ENCODE assay signal across 19 mouse cellular contexts in genomic region chr12:100239404-100239803, GRCm38 (mm10). TPM values are rescaled to one million over a fixed set of nuclear protein-coding genes. Genes with fewer than 3 reads are reported as not detected.
DNase-seq lines count a peak whose midpoint lies in the region; ATAC-seq lines count a peak whose summit lies in the region.
"Had no signal": no experiment of that assay in that cellular context is flagged by ENCODE, and none has a peak within 500 bp of the region (broad histone marks: within the 10 kb centered on the region; RNA-seq: fewer than 3 reads in every experiment).

No protein-coding gene starts in this region.

- ATAC-seq in limb, embryonic 11.5 days (ENCODE audit: insufficient number of reproducible peaks, low FRiP score, low TSS enrichment, low read depth), result 0 out of 2 replicates have a peak, but pooled peaks have one; percentile 8
- peak; percentile 35 for ATAC-seq in forebrain, embryonic 16.5 days
- ATAC-seq: intestine, postnatal 0 days had no signal

- H3K9ac ChIP-seq in limb, embryonic 11.5 days (ENCODE audit: low read length), result no peak overlapping the region
- no peak overlapping the region for H3K9ac ChIP-seq in forebrain, embryonic 16.5 days (replicated peaks; ENCODE audit: low read depth, low read length)
- H3K9ac ChIP-seq: hindbrain, embryonic 13.5 days; limb, embryonic 12.5 days; liver, embryonic 13.5 days; lung, embryonic 15.5 days; neural tube, embryonic 13.5 days had no signal

- no peak overlapping the region for H3K27ac ChIP-seq in limb, embryonic 11.5 days (replicated peaks; ENCODE audit: low read depth, low read length)
- H3K27ac ChIP-seq in limb, embryonic 10.5 days, result no peak overlapping the region
- H3K27ac ChIP-seq in embryonic facial prominence, embryonic 10.5 days (replicated peaks), result no peak overlapping the region; the same call in 1 of the 2 replicates
- H3K27ac ChIP-seq in forebrain, embryonic 16.5 days (ENCODE audit: low read length), result peak overlapping the region; percentile 48
- H3K27ac ChIP-seq: hindbrain, embryonic 13.5 days; limb, embryonic 12.5 days; liver, embryonic 13.5 days; lung, embryonic 15.5 days; neural tube, embryonic 13.5 days had no signal

- no peaks in the 10 kb centered on the region for H3K27me3 ChIP-seq in limb, embryonic 11.5 days (ENCODE audit: control insufficient read depth, insufficient read depth, low read length)
- no peaks in the 10 kb centered on the region for H3K27me3 ChIP-seq in limb, embryonic 10.5 days (ENCODE audit: low read depth, poor library complexity, severe bottlenecking)
- no peaks in the 10 kb centered on the region; the same call in 1 of the 2 replicates for H3K27me3 ChIP-seq in embryonic facial prominence, embryonic 10.5 days (replicated peaks; ENCODE audit: low read depth, poor library complexity, severe bottlenecking)
- H3K27me3 ChIP-seq in forebrain, embryonic 16.5 days (replicated peaks; ENCODE audit: control insufficient read depth, insufficient read depth, low read length), result no peaks in the 10 kb centered on the region
- H3K27me3 ChIP-seq: hindbrain, embryonic 13.5 days; limb, embryonic 12.5 days; lung, embryonic 15.5 days; neural tube, embryonic 13.5 days had no signal

- no peak overlapping the region for H3K4me2 ChIP-seq in limb, embryonic 11.5 days (ENCODE audit: low read depth, severe bottlenecking)
- no peak overlapping the region for H3K4me2 ChIP-seq in forebrain, embryonic 16.5 days (ENCODE audit: low read length)
- H3K4me2 ChIP-seq: hindbrain, embryonic 13.5 days; limb, embryonic 12.5 days; liver, embryonic 13.5 days; lung, embryonic 15.5 days; neural tube, embryonic 13.5 days had no signal

- no peaks in the 10 kb centered on the region for H3K9me3 ChIP-seq in limb, embryonic 11.5 days (ENCODE audit: control insufficient read depth, low read length)
- no peaks in the 10 kb centered on the region for H3K9me3 ChIP-seq in limb, embryonic 10.5 days (replicated peaks)
- H3K9me3 ChIP-seq in embryonic facial prominence, embryonic 10.5 days, result no peaks in the 10 kb centered on the region
- H3K9me3 ChIP-seq in forebrain, embryonic 16.5 days (ENCODE audit: control insufficient read depth, low read length), result no peaks in the 10 kb centered on the region
- H3K9me3 ChIP-seq: hindbrain, embryonic 13.5 days; limb, embryonic 12.5 days; liver, embryonic 13.5 days; lung, embryonic 15.5 days; neural tube, embryonic 13.5 days had no signal

- no peaks in the 10 kb centered on the region for H3K36me3 ChIP-seq in limb, embryonic 11.5 days (ENCODE audit: control insufficient read depth, insufficient read depth, low read length)
- no peaks in the 10 kb centered on the region for H3K36me3 ChIP-seq in limb, embryonic 10.5 days
- H3K36me3 ChIP-seq in embryonic facial prominence, embryonic 10.5 days (replicated peaks), result no peaks in the 10 kb centered on the region
- H3K36me3 ChIP-seq in forebrain, embryonic 16.5 days (ENCODE audit: control insufficient read depth, insufficient read depth), result no peaks in the 10 kb centered on the region
- H3K36me3 ChIP-seq: hindbrain, embryonic 13.5 days; limb, embryonic 12.5 days; liver, embryonic 13.5 days; lung, embryonic 15.5 days; neural tube, embryonic 13.5 days had no signal

- no peaks in the 10 kb centered on the region for H3K4me1 ChIP-seq in limb, embryonic 11.5 days (ENCODE audit: control insufficient read depth, insufficient read depth, low read length)
- peaks cover 11% of the 10 kb centered on the region for H3K4me1 ChIP-seq in limb, embryonic 10.5 days
- peaks cover 22% of the 10 kb centered on the region for H3K4me1 ChIP-seq in embryonic facial prominence, embryonic 10.5 days
- H3K4me1 ChIP-seq in forebrain, embryonic 16.5 days (replicated peaks; ENCODE audit: control insufficient read depth, insufficient read depth, low read length), result peaks cover 17% of the 10 kb centered on the region
- H3K4me1 ChIP-seq: liver, embryonic 13.5 days had no signal

- H3K4me3 ChIP-seq in limb, embryonic 11.5 days (ENCODE audit: low read depth, low read length), result no peak overlapping the region
- H3K4me3 ChIP-seq in limb, embryonic 10.5 days, result no peak overlapping the region
- no peak overlapping the region for H3K4me3 ChIP-seq in embryonic facial prominence, embryonic 10.5 days
- no peak overlapping the region for H3K4me3 ChIP-seq in forebrain, embryonic 16.5 days (replicated peaks; ENCODE audit: low read length)
- H3K4me3 ChIP-seq: hindbrain, embryonic 13.5 days; limb, embryonic 12.5 days; liver, embryonic 13.5 days; lung, embryonic 15.5 days; neural tube, embryonic 13.5 days had no signal

- WGBS in limb, embryonic 11.5 days, result 80% methylated on average over 7 of the region's 7 CpGs
- WGBS in limb, embryonic 10.5 days, result 89% methylated on average over 7 of the region's 7 CpGs
- WGBS in embryonic facial prominence, embryonic 10.5 days, result 72% methylated on average over 7 of the region's 7 CpGs
- WGBS in forebrain, embryonic 16.5 days, result 42% methylated on average over 7 of the region's 7 CpGs

- DNase-seq in limb, embryonic 11.5 days (ENCODE audit: low spot score), result no peak
- DNase-seq in limb, embryonic 10.5 days (ENCODE audit: low spot score), result no peak
- peak; percentile 23 for DNase-seq in ES-CJ7 (ENCODE audit: low read depth, low spot score)
- DNase-seq in embryonic facial prominence, embryonic 10.5 days (ENCODE audit: low spot score), result peak; percentile 20
- DNase-seq in embryo, embryonic 11 days, result no peak
- DNase-seq in ovary, postnatal 10 days (ENCODE audit: low spot score), result no peak
- DNase-seq: adrenal gland, postnatal 25 days; cerebellum, adult 8-10 months; gastrocnemius, postnatal 25 days; heart, postnatal 10 days; liver, embryonic 13.5 days; right cerebral cortex, postnatal 4 days; thymus, adult 2 months had no signal

RNA-seq across cellular contexts. Expression of gene Calm1, which starts 40.2 kb away (rescaled TPM):
- polyA plus RNA-seq in limb, embryonic 11.5 days (2014; fragmentation: Nextera tagmentation; extraction: Ambion mirVana), result 1,091 and 1,120 TPM in 2 replicates
- polyA plus RNA-seq in limb, embryonic 10.5 days (2016; fragmentation: Nextera tagmentation; extraction: Ambion mirVana), result 1,121 and 1,290 TPM in 2 replicates
- polyA plus RNA-seq in embryonic facial prominence, embryonic 10.5 days (2016; fragmentation: Nextera tagmentation; extraction: Ambion mirVana), result 1,151 and 1,166 TPM in 2 replicates
- polyA plus RNA-seq in forebrain, embryonic 16.5 days (2015; fragmentation: Nextera tagmentation; extraction: Ambion mirVana), result 2,124 and 2,140 TPM in 2 replicates

Comparison
In these comparisons a context has a peak if more than half of its experiments do, and no peak if none do; other contexts are left out.
1. DNase-seq: peak in ES-CJ7 (single experiment) and embryonic facial prominence, embryonic 10.5 days (single experiment); none in limb, embryonic 11.5 days (single experiment), limb, embryonic 10.5 days (single experiment), embryo, embryonic 11 days (single experiment) and ovary, postnatal 10 days (single experiment).